Mouse (Mus musculus) forebrain, embryonic 16.5 days (tissue): ENCODE measurements around the gene Ccdc188. TPM values are rescaled to one million over a fixed set of nuclear protein-coding genes. Genes with fewer than 3 reads are reported as not detected.
A peak's percentile ranks its signal among the peaks of the same experiment; 100 is the strongest.

Source experiments
- ATAC-seq: fragments of 200-750 bp; cut with Nextera tagmentation; 2 replicates; pipeline ENCODE4 v1.8.0; 2017; ENCODE audit warnings: mild to moderate bottlenecking, moderate library complexity
- H3K27ac ChIP-seq: fragments of 300-500 bp; sonication (generic); 2 replicates; pipeline ENCODE4 v1.5.1; 2014; ENCODE audit warnings: low read length, control low read depth
- H3K27me3 ChIP-seq: fragments of 300-500 bp; sonication (generic); replicated peaks from 2 replicates; pipeline ENCODE4 v1.6.1; 2014; ENCODE audit warnings: low read length; ENCODE audit not compliant: control insufficient read depth, insufficient read depth
- H3K36me3 ChIP-seq: fragments of 300-500 bp; sonication (generic); 2 replicates; pipeline ENCODE4 v1.6.1; 2014; ENCODE audit not compliant: control insufficient read depth, insufficient read depth
- H3K4me1 ChIP-seq: fragments of 300-500 bp; sonication (generic); replicated peaks from 2 replicates; pipeline ENCODE4 v1.6.1; 2014; ENCODE audit warnings: low read length; ENCODE audit not compliant: control insufficient read depth, insufficient read depth
- H3K4me2 ChIP-seq: fragments of 300-500 bp; sonication (generic); 2 replicates; pipeline ENCODE4 v1.6.1; 2014; ENCODE audit warnings: mild to moderate bottlenecking, low read length, control low read depth
- H3K4me3 ChIP-seq: fragments of 300-500 bp; sonication (generic); replicated peaks from 2 replicates; pipeline ENCODE4 v1.5.1; 2014; ENCODE audit warnings: mild to moderate bottlenecking, low read length, control low read depth
- H3K9ac ChIP-seq: fragments of 300-500 bp; sonication (generic); replicated peaks from 2 replicates; pipeline ENCODE4 v1.6.1; 2014; ENCODE audit warnings: low read depth, low read length, control low read depth
- H3K9me3 ChIP-seq: fragments of 300-500 bp; sonication (generic); 2 replicates; pipeline ENCODE4 v1.6.1; 2016; ENCODE audit warnings: low read length; ENCODE audit not compliant: control insufficient read depth
- WGBS: fragments of 180-500 bp; shearing (Covaris S2); extraction: QIAGEN DNeasy Blood & Tissue Kit; methylation state at CpG from one replicate; pipeline ENCODE4 v1.1.7; 2014; 5-methylcytosine and 5-hydroxymethylcytosine counted together
- polyA plus RNA-seq: library from polyadenylated mRNA; unstranded; fragments of >200 nt; fragmentation: Nextera tagmentation; extraction: Ambion mirVana; gene quantifications from 2 replicates; pipeline ENCODE4 v1.2.1, GENCODE M21; 2015

Gene Ccdc188
- polyA plus RNA-seq, 1 experiment from 2014 or later, result not detected

GRCm38 (mm10) chr16:18229622-18230021 lies 11.9 kb downstream of the Ccdc188 start:
- H3K27ac ChIP-seq, result no peak overlapping the region
- ATAC-seq, result no peak

DNA sequence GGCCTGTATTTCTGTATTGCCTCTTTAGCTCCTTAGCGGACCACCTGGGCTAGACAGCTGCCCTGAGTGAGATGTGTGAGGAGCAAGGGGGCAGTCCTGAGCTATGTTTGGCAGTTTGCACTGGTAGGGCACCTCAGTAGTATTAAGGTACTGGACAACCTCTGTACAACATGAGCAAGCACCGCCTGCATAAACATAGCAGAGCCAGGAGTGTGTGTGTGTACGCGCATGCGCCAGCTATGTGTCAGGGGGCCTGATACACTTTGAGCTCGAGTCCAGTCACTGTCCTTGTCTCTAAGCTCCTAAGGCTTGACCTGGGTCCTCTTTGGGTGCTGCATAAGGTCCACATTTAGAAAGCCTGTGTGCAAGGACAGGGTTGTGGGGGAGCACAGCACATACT lies 12.9 kb downstream of the Ccdc188 start:
- no peak for ATAC-seq
- Histone ChIP-seq H3K9me3 (no peaks in the 10 kb centered on the region), H3K4me1 (peaks cover 28% of the 10 kb centered on the region), H3K4me3 (no peak overlapping the region), H3K27me3 (no peaks in the 10 kb centered on the region), H3K27ac (no peak overlapping the region), H3K4me2 (no peak overlapping the region), H3K36me3 (peaks cover 12% of the 10 kb centered on the region), H3K9ac (no peak overlapping the region)
- 90% methylated on average over 6 of the region's 6 CpGs for WGBS

More at GRCm38 (mm10) chr16:18229622-18230021, 11.9 kb downstream of the Ccdc188 start:
- H3K9me3 ChIP-seq, result no peaks in the 10 kb centered on the region
- H3K4me3 ChIP-seq, result no peak overlapping the region
- WGBS, result 47% methylated on average over 11 of the region's 11 CpGs
- no peaks in the 10 kb centered on the region for H3K27me3 ChIP-seq
- no peak overlapping the region for H3K4me2 ChIP-seq
- peaks cover 19% of the 10 kb centered on the region for H3K36me3 ChIP-seq
- peaks cover 28% of the 10 kb centered on the region for H3K4me1 ChIP-seq
- H3K9ac ChIP-seq, result no peak overlapping the region

- Histone ChIP-seq H3K4me3 (no peak overlapping the region), H3K27me3 (no peaks in the 10 kb centered on the region), H3K9ac (no peak overlapping the region), H3K4me1 (peaks cover 33% of the 10 kb centered on the region), H3K27ac (no peak overlapping the region), H3K4me2 (no peak overlapping the region), H3K9me3 (no peaks in the 10 kb centered on the region), H3K36me3 (peaks cover 7% of the 10 kb centered on the region; the same call in 1 of the 2 replicates)
- ATAC-seq, result no peak
- 80% methylated on average over 3 of the region's 3 CpGs for WGBS
Measured at GRCm38 (mm10) chr16:18231047-18231446, 13.4 kb downstream of the Ccdc188 start.

DNA sequence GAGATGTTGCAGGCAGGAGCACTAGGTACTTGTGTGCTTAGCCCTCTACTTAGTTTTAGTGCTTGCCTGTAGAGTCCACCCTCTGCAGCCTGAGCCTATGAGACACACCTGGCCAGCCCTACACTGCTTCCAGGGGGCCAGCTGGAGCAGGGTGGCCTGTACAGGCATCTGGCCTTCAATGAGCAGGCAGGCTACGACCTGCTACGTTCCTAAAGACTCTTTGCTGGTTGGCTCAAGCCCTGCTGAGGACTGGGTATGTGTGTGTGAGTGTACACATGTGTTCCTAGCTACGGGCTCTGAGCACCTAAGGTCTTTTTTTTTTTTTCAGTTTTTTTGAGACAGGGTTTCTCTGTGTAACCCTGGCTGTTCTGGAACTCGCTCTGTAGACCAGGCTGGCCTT lies 13.8 kb downstream of the Ccdc188 start:
- peaks cover 34% of the 10 kb centered on the region for H3K4me1 ChIP-seq
- no peak overlapping the region for H3K27ac ChIP-seq
- no peak overlapping the region for H3K4me3 ChIP-seq
- no peak overlapping the region for H3K9ac ChIP-seq
- ATAC-seq, result no peak
- 0 out of 2 replicates have a peak, but pooled peaks cover 7% of the 10 kb centered on the region for H3K36me3 ChIP-seq
- no peak overlapping the region for H3K4me2 ChIP-seq
- WGBS, result 93% methylated on average over 4 of the region's 4 CpGs
- H3K9me3 ChIP-seq, result no peaks in the 10 kb centered on the region
- no peaks in the 10 kb centered on the region for H3K27me3 ChIP-seq

GRCm38 (mm10) chr16:18233451-18233850 lies 15.8 kb downstream of the Ccdc188 start:
- whole genome bisulfite sequencing, result 67% methylated on average over 1 of the region's 1 CpGs
- H3K9ac ChIP-seq, result no peak overlapping the region
- no peaks in the 10 kb centered on the region for H3K27me3 ChIP-seq
- no peak overlapping the region for H3K27ac ChIP-seq
- H3K4me2 ChIP-seq, result peak overlapping the region; percentile 75
- H3K4me3 ChIP-seq, result no peak overlapping the region
- ATAC-seq, result no peak
- H3K9me3 ChIP-seq, result no peaks in the 10 kb centered on the region
- 0 out of 2 replicates have a peak, but pooled peaks cover under 1% of the 10 kb centered on the region for H3K36me3 ChIP-seq
- H3K4me1 ChIP-seq, result peaks cover 34% of the 10 kb centered on the region

DNA sequence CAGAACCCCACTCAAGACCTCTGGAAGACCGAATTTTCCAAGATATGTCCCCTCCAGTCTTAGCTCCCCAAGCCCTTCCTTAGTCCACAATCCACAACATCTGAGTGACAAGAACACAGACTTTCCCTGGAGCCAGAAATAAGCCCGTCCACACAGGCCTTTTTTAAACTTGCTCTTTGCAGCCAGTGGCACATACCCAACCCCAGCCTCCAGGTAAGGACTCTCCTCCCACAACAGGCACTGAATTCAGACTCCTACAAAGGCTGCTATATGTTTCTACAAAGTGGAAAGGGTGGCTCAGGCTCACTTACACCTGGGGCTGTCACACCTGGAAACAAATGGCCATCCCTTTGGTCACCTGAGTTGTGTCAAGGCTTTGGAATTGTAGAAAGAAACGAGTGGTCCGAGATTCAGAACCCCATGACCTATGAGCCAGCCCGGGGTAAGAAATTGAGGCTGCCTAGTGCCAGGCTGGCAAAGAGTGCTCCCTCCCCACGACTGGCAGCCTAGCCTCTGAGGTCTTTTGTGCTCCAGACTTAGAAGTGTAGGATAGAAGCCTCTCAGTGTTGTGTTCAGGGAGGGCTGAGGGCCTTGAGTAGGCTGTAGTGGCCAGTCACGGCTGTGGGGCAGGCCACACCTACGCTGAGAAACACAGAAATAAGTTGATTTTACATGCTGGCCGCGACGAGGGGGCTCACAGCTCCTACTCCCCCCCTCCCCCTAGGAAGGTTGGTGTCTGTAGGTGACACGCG lies 16.4 kb downstream of the Ccdc188 start:
- H3K27me3 ChIP-seq, result no peaks in the 10 kb centered on the region
- H3K4me1 ChIP-seq, result peaks cover 34% of the 10 kb centered on the region
- peak overlapping the region; percentile 90 for H3K9ac ChIP-seq
- 21% methylated on average over 11 of the region's 13 CpGs for WGBS
- peak overlapping the region; percentile 86 for H3K4me3 ChIP-seq
- peak; percentile 8; the same call in 1 of the 2 replicates for ATAC-seq
- H3K9me3 ChIP-seq, result no peaks in the 10 kb centered on the region
- H3K4me2 ChIP-seq, result peak overlapping the region; percentile 75
- H3K27ac ChIP-seq, result peak overlapping the region; percentile 87; the same call in 1 of the 2 replicates
- H3K36me3 ChIP-seq, result peaks cover 3% of the 10 kb centered on the region; the same call in 1 of the 2 replicates

- peak within 1 kb of the TSS; percentile 75 for H3K4me2 ChIP-seq
- ATAC-seq, result peak; percentile 88
- no peaks in the 10 kb centered on the region for H3K27me3 ChIP-seq
- no peaks in the 10 kb centered on the region for H3K9me3 ChIP-seq
- H3K27ac ChIP-seq, result peak within 1 kb of the TSS; percentile 87
- peaks cover 31% of the 10 kb centered on the region for H3K4me1 ChIP-seq
- H3K4me3 ChIP-seq, result peak within 1 kb of the TSS; percentile 86
- under 1% methylated on average over 64 of the region's 79 CpGs for WGBS
- H3K9ac ChIP-seq, result peak within 1 kb of the TSS; percentile 90
- H3K36me3 ChIP-seq, result peaks cover 7% of the 10 kb centered on the region; the same call in 1 of the 2 replicates
Measured at GRCm38 (mm10) chr16:18234671-18235388, 17.2 kb downstream of the Ccdc188 start, which contains the start of gene Zdhhc8. Gene Zdhhc8, minus strand, starts transcription at chr16:18235136.

- H3K4me3 ChIP-seq, result peak overlapping the region; percentile 86
- no peaks in the 10 kb centered on the region for H3K27me3 ChIP-seq
- peak; percentile 80 for ATAC-seq
- H3K36me3 ChIP-seq, result peaks cover 7% of the 10 kb centered on the region; the same call in 1 of the 2 replicates
- H3K4me2 ChIP-seq, result peak overlapping the region; percentile 75
- 4% methylated on average over 19 of the region's 19 CpGs for WGBS
- H3K9me3 ChIP-seq, result no peaks in the 10 kb centered on the region
- H3K4me1 ChIP-seq, result peaks cover 25% of the 10 kb centered on the region
- H3K27ac ChIP-seq, result peak overlapping the region; percentile 87
- peak overlapping the region; percentile 90 for H3K9ac ChIP-seq
Measured at GRCm38 (mm10) chr16:18235389-18236065, 17.8 kb downstream of the Ccdc188 start.
